Mouse (Mus musculus): ENCODE data around the gene Ctf1. TPM values are rescaled to one million over a fixed set of nuclear protein-coding genes. Genes with fewer than 3 reads are reported as not detected.
A peak's percentile ranks its signal among the peaks of the same experiment; 100 is the strongest.

Ctf1 gene
- total and polyA plus RNA-seq, 2 experiments from 2014 or later = 3.8 to 9.0 TPM

GRCm38 (mm10) chr7:127753741-127754140 lies 41.2 kb downstream of the Ctf1 start:
- no peak for TF ChIP-seq CTCF (IDR thresholded peaks at IDR 0.05; ENCODE audit: low read depth)
- DNase-seq (ENCODE audit: low spot score) (no peak), ATAC-seq (no peak)
- Histone ChIP-seq H3K27me3 (ENCODE audit: insufficient read depth, low read length) (no peaks in the 10 kb centered on the region), H3K9ac (replicated peaks; ENCODE audit: low read length) (no peak overlapping the region), H3K27ac (no peak overlapping the region), H3K4me1 (ENCODE audit: insufficient read depth, low read length) (no peaks in the 10 kb centered on the region), H3K36me3 (ENCODE audit: insufficient read depth, low read length) (peaks cover 62% of the 10 kb centered on the region), H3K4me3 (ENCODE audit: low read length) (no peak overlapping the region), H3K9me3 (ENCODE audit: low read length) (no peaks in the 10 kb centered on the region), H3K4me2 (ENCODE audit: low read depth, low read length) (no peak overlapping the region)
- WGBS = 92% methylated on average over 7 of the region's 7 CpGs

- Histone ChIP-seq H3K4me3 (ENCODE audit: low read length) (no peak overlapping the region), H3K4me1 (ENCODE audit: insufficient read depth, low read length) (no peaks in the 10 kb centered on the region), H3K4me2 (ENCODE audit: low read depth, low read length) (no peak overlapping the region), H3K9me3 (ENCODE audit: low read length) (no peaks in the 10 kb centered on the region), H3K9ac (replicated peaks; ENCODE audit: low read length) (no peak overlapping the region), H3K27ac (no peak overlapping the region), H3K36me3 (ENCODE audit: insufficient read depth, low read length) (peaks cover 20% of the 10 kb centered on the region; the same call in 1 of the 2 replicates), H3K27me3 (ENCODE audit: insufficient read depth, low read length) (no peaks in the 10 kb centered on the region)
- no peak for TF ChIP-seq CTCF (IDR thresholded peaks at IDR 0.05; ENCODE audit: low read depth)
- DNase-seq (ENCODE audit: low spot score) (no peak), ATAC-seq (no peak)
- 81% methylated on average over 6 of the region's 6 CpGs for WGBS
Observed at GRCm38 (mm10) chr7:127759716-127760115, 47.2 kb downstream of the Ctf1 start.

GRCm38 (mm10) chr7:127760478-127760877 lies 47.9 kb downstream of the Ctf1 start:
- 84% methylated on average over 3 of the region's 3 CpGs for WGBS
- Histone ChIP-seq H3K9me3 (ENCODE audit: low read length) (no peaks in the 10 kb centered on the region), H3K27ac (no peak overlapping the region), H3K4me2 (ENCODE audit: low read depth, low read length) (no peak overlapping the region), H3K9ac (replicated peaks; ENCODE audit: low read length) (no peak overlapping the region), H3K4me3 (ENCODE audit: low read length) (no peak overlapping the region), H3K36me3 (ENCODE audit: insufficient read depth, low read length) (peaks cover 19% of the 10 kb centered on the region; the same call in 1 of the 2 replicates), H3K4me1 (ENCODE audit: insufficient read depth, low read length) (no peaks in the 10 kb centered on the region), H3K27me3 (ENCODE audit: insufficient read depth, low read length) (no peaks in the 10 kb centered on the region)
- ATAC-seq = no peak
- no peak for TF ChIP-seq CTCF (IDR thresholded peaks at IDR 0.05; ENCODE audit: low read depth)
- no peak for DNase-seq (ENCODE audit: low spot score)

- Histone ChIP-seq H3K4me2 (ENCODE audit: low read depth, low read length) (no peak overlapping the region), H3K4me3 (ENCODE audit: low read length) (no peak overlapping the region), H3K36me3 (ENCODE audit: insufficient read depth, low read length) (peaks cover 24% of the 10 kb centered on the region; the same call in 1 of the 2 replicates), H3K27ac (no peak overlapping the region), H3K9me3 (ENCODE audit: low read length) (no peaks in the 10 kb centered on the region), H3K4me1 (ENCODE audit: insufficient read depth, low read length) (no peaks in the 10 kb centered on the region), H3K27me3 (ENCODE audit: insufficient read depth, low read length) (no peaks in the 10 kb centered on the region), H3K9ac (replicated peaks; ENCODE audit: low read length) (no peak overlapping the region)
- TF ChIP-seq CTCF (IDR thresholded peaks at IDR 0.05; ENCODE audit: low read depth) = peak; percentile 87
- ATAC-seq = no peak
- 38% methylated on average over 7 of the region's 7 CpGs for WGBS
- DNase-seq (ENCODE audit: low spot score) = peak; percentile 74
Observed at GRCm38 (mm10) chr7:127761026-127761425, 48.5 kb downstream of the Ctf1 start.

GRCm38 (mm10) chr7:127763642-127764041 lies 51.1 kb downstream of the Ctf1 start:
- H3K4me2 ChIP-seq (ENCODE audit: low read depth, low read length) = no peak overlapping the region
- WGBS = 98% methylated on average over 4 of the region's 4 CpGs
- peaks cover 39% of the 10 kb centered on the region; the same call in 1 of the 2 replicates for H3K36me3 ChIP-seq (ENCODE audit: insufficient read depth, low read length)
- no peak overlapping the region for H3K4me3 ChIP-seq (ENCODE audit: low read length)
- H3K4me1 ChIP-seq (ENCODE audit: insufficient read depth, low read length) = no peaks in the 10 kb centered on the region; the same call in 1 of the 2 replicates
- H3K9me3 ChIP-seq (ENCODE audit: low read length) = no peaks in the 10 kb centered on the region
- H3K27ac ChIP-seq = no peak overlapping the region
- no peak for ATAC-seq
- no peak for TF ChIP-seq CTCF (IDR thresholded peaks at IDR 0.05; ENCODE audit: low read depth)
- DNase-seq (ENCODE audit: low spot score) = no peak
- H3K27me3 ChIP-seq (ENCODE audit: insufficient read depth, low read length) = no peaks in the 10 kb centered on the region
- H3K9ac ChIP-seq (replicated peaks; ENCODE audit: low read length) = no peak overlapping the region

GRCm38 (mm10) chr7:127765756-127766155 lies 53.2 kb downstream of the Ctf1 start:
- no peak overlapping the region for H3K9ac ChIP-seq (replicated peaks; ENCODE audit: low read length)
- 98% methylated on average over 2 of the region's 2 CpGs for WGBS
- H3K4me1 ChIP-seq (ENCODE audit: insufficient read depth, low read length) = peaks cover 4% of the 10 kb centered on the region
- no peak overlapping the region for H3K4me3 ChIP-seq (ENCODE audit: low read length)
- TF ChIP-seq CTCF (IDR thresholded peaks at IDR 0.05; ENCODE audit: low read depth) = no peak
- no peaks in the 10 kb centered on the region for H3K9me3 ChIP-seq (ENCODE audit: low read length)
- H3K36me3 ChIP-seq (ENCODE audit: insufficient read depth, low read length) = peaks cover 39% of the 10 kb centered on the region; the same call in 1 of the 2 replicates
- DNase-seq (ENCODE audit: low spot score) (no peak), ATAC-seq (no peak)
- H3K27ac ChIP-seq = no peak overlapping the region
- no peaks in the 10 kb centered on the region for H3K27me3 ChIP-seq (ENCODE audit: insufficient read depth, low read length)
- H3K4me2 ChIP-seq (ENCODE audit: low read depth, low read length) = no peak overlapping the region

- H3K9ac ChIP-seq (replicated peaks; ENCODE audit: low read length) = no peak overlapping the region
- no peak overlapping the region for H3K4me3 ChIP-seq (ENCODE audit: low read length)
- H3K27me3 ChIP-seq (ENCODE audit: insufficient read depth, low read length) = no peaks in the 10 kb centered on the region
- peaks cover 6% of the 10 kb centered on the region for H3K4me1 ChIP-seq (ENCODE audit: insufficient read depth, low read length)
- no peak for TF ChIP-seq CTCF (IDR thresholded peaks at IDR 0.05; ENCODE audit: low read depth)
- no peaks in the 10 kb centered on the region for H3K9me3 ChIP-seq (ENCODE audit: low read length)
- WGBS = 79% methylated on average over 17 of the region's 17 CpGs
- DNase-seq (ENCODE audit: low spot score) (no peak), ATAC-seq (no peak)
- no peak overlapping the region for H3K4me2 ChIP-seq (ENCODE audit: low read depth, low read length)
- H3K27ac ChIP-seq = no peak overlapping the region
- peaks cover 39% of the 10 kb centered on the region; the same call in 1 of the 2 replicates for H3K36me3 ChIP-seq (ENCODE audit: insufficient read depth, low read length)
Observed at GRCm38 (mm10) chr7:127766851-127767609, 54.5 kb downstream of the Ctf1 start.

MicroRNAs within 50 kb of the gene (microRNA counts, 519-probe panel; counts per million panel counts)
- not detected for microRNA mmu-miR-762

Small RNA genes lying within 50 kb of the gene (microRNA-seq; reads per million reads assigned to microRNA genes)
- gene Mir762 = 0 reads per million in 2 experiments

Other genes starting within 250 kb of the Ctf1 start
- gene Fbrs, start 233.5 kb upstream of the Ctf1 start, total RNA-seq (2014; rRNA removed) = 36.6 and 40.7 TPM in 2 replicates
- gene Fbrs, start 233.5 kb upstream of the Ctf1 start, polyA plus RNA-seq (2015; fragmentation: Nextera tagmentation; extraction: Ambion mirVana) = 10.4 and 12.1 TPM in 2 replicates
- gene Srcap, start 200.8 kb upstream of the Ctf1 start, total RNA-seq (2014; rRNA removed) = 49.0 and 174 TPM in 2 replicates
- 29.4 and 29.7 TPM in 2 replicates for gene Srcap, start 200.8 kb upstream of the Ctf1 start, polyA plus RNA-seq (2015; fragmentation: Nextera tagmentation; extraction: Ambion mirVana)
- gene Gm42715, start 193.2 kb upstream of the Ctf1 start, total RNA-seq (2014; rRNA removed) = 18.9 and 27.6 TPM in 2 replicates
- gene Gm42715, start 193.2 kb upstream of the Ctf1 start, polyA plus RNA-seq (2015; fragmentation: Nextera tagmentation; extraction: Ambion mirVana) = 11.1 and 11.2 TPM in 2 replicates
- gene Tmem265, start 151.3 kb upstream of the Ctf1 start, total RNA-seq (2014; rRNA removed) = 5.7 and 20.5 TPM in 2 replicates
- 7.1 and 9.2 TPM in 2 replicates for gene Tmem265, start 151.3 kb upstream of the Ctf1 start, polyA plus RNA-seq (2015; fragmentation: Nextera tagmentation; extraction: Ambion mirVana)
- 63.1 and 71.4 TPM in 2 replicates for gene Phkg2, start 139.4 kb upstream of the Ctf1 start, total RNA-seq (2014; rRNA removed)
- 58.2 and 65.0 TPM in 2 replicates for gene Phkg2, start 139.4 kb upstream of the Ctf1 start, polyA plus RNA-seq (2015; fragmentation: Nextera tagmentation; extraction: Ambion mirVana)
- 9.0 and 10.9 TPM in 2 replicates for gene Ccdc189, start 124.1 kb upstream of the Ctf1 start, total RNA-seq (2014; rRNA removed)
- gene Ccdc189, start 124.1 kb upstream of the Ctf1 start, polyA plus RNA-seq (2015; fragmentation: Nextera tagmentation; extraction: Ambion mirVana) = 9.2 and 11.2 TPM in 2 replicates
- 33.6 and 34.6 TPM in 2 replicates for gene Rnf40, start 124.0 kb upstream of the Ctf1 start, total RNA-seq (2014; rRNA removed)
- 35.6 and 36.2 TPM in 2 replicates for gene Rnf40, start 124.0 kb upstream of the Ctf1 start, polyA plus RNA-seq (2015; fragmentation: Nextera tagmentation; extraction: Ambion mirVana)
- 36.2 and 40.0 TPM in 2 replicates for gene Zfp629, start 96.9 kb upstream of the Ctf1 start, total RNA-seq (2014; rRNA removed)
- gene Zfp629, start 96.9 kb upstream of the Ctf1 start, polyA plus RNA-seq (2015; fragmentation: Nextera tagmentation; extraction: Ambion mirVana) = 12.1 and 12.3 TPM in 2 replicates
- gene Bcl7c, start 3.8 kb upstream of the Ctf1 start, total RNA-seq (2014; rRNA removed) = 86.8 and 105 TPM in 2 replicates
- gene Bcl7c, start 3.8 kb upstream of the Ctf1 start, polyA plus RNA-seq (2015; fragmentation: Nextera tagmentation; extraction: Ambion mirVana) = 48.8 and 50.9 TPM in 2 replicates
- not detected in 2 replicates for gene Ctf2, start 19.4 kb downstream of the Ctf1 start, total RNA-seq (2014; rRNA removed)
- 0.13 TPM in 1 of 2 replicates, not detected in the other for gene Ctf2, start 19.4 kb downstream of the Ctf1 start, polyA plus RNA-seq (2015; fragmentation: Nextera tagmentation; extraction: Ambion mirVana)
- gene Fbxl19, start 31.8 kb downstream of the Ctf1 start, total RNA-seq (2014; rRNA removed) = 191 and 192 TPM in 2 replicates
- 6.8 and 7.0 TPM in 2 replicates for gene Fbxl19, start 31.8 kb downstream of the Ctf1 start, polyA plus RNA-seq (2015; fragmentation: Nextera tagmentation; extraction: Ambion mirVana)
- 20.0 and 35.8 TPM in 2 replicates for gene Orai3, start 57.1 kb downstream of the Ctf1 start, total RNA-seq (2014; rRNA removed)
- 10.8 and 11.3 TPM in 2 replicates for gene Orai3, start 57.1 kb downstream of the Ctf1 start, polyA plus RNA-seq (2015; fragmentation: Nextera tagmentation; extraction: Ambion mirVana)
- gene Setd1a, start 63.9 kb downstream of the Ctf1 start, total RNA-seq (2014; rRNA removed) = 17.8 and 18.2 TPM in 2 replicates
- 10.5 and 16.0 TPM in 2 replicates for gene Setd1a, start 63.9 kb downstream of the Ctf1 start, polyA plus RNA-seq (2015; fragmentation: Nextera tagmentation; extraction: Ambion mirVana)
- gene Gm49388, start 72.9 kb downstream of the Ctf1 start, total RNA-seq (2014; rRNA removed) = 0.05 and 2.9 TPM in 2 replicates
- gene Gm49388, start 72.9 kb downstream of the Ctf1 start, polyA plus RNA-seq (2015; fragmentation: Nextera tagmentation; extraction: Ambion mirVana) = not detected in 2 replicates
- gene Hsd3b7, start 87.9 kb downstream of the Ctf1 start, total RNA-seq (2014; rRNA removed) = 11.0 and 12.1 TPM in 2 replicates
- gene Hsd3b7, start 87.9 kb downstream of the Ctf1 start, polyA plus RNA-seq (2015; fragmentation: Nextera tagmentation; extraction: Ambion mirVana) = 10.3 and 11.3 TPM in 2 replicates
- 4.0 and 9.6 TPM in 2 replicates for gene Stx4a, start 111.6 kb downstream of the Ctf1 start, total RNA-seq (2014; rRNA removed)
- gene Stx4a, start 111.6 kb downstream of the Ctf1 start, polyA plus RNA-seq (2015; fragmentation: Nextera tagmentation; extraction: Ambion mirVana) = 28.4 and 31.8 TPM in 2 replicates
- gene Stx1b, start 111.8 kb downstream of the Ctf1 start, total RNA-seq (2014; rRNA removed) = 69.7 and 72.7 TPM in 2 replicates
- 66.6 and 76.3 TPM in 2 replicates for gene Stx1b, start 111.8 kb downstream of the Ctf1 start, polyA plus RNA-seq (2015; fragmentation: Nextera tagmentation; extraction: Ambion mirVana)
- gene Zfp646, start 163.5 kb downstream of the Ctf1 start, total RNA-seq (2014; rRNA removed) = 34.6 and 35.0 TPM in 2 replicates
- gene Zfp646, start 163.5 kb downstream of the Ctf1 start, polyA plus RNA-seq (2015; fragmentation: Nextera tagmentation; extraction: Ambion mirVana) = 3.4 and 4.4 TPM in 2 replicates
- gene Zfp668, start 164.1 kb downstream of the Ctf1 start, total RNA-seq (2014; rRNA removed) = 25.8 and 26.2 TPM in 2 replicates
- gene Zfp668, start 164.1 kb downstream of the Ctf1 start, polyA plus RNA-seq (2015; fragmentation: Nextera tagmentation; extraction: Ambion mirVana) = 21.8 and 22.4 TPM in 2 replicates
- gene Prss53, start 178.2 kb downstream of the Ctf1 start, total RNA-seq (2014; rRNA removed) = 0.72 and 1.8 TPM in 2 replicates
- gene Prss53, start 178.2 kb downstream of the Ctf1 start, polyA plus RNA-seq (2015; fragmentation: Nextera tagmentation; extraction: Ambion mirVana) = 1.0 and 1.3 TPM in 2 replicates
- gene Gm21974, start 182.7 kb downstream of the Ctf1 start, total RNA-seq (2014; rRNA removed) = not detected in 2 replicates
- gene Gm21974, start 182.7 kb downstream of the Ctf1 start, polyA plus RNA-seq (2015; fragmentation: Nextera tagmentation; extraction: Ambion mirVana) = not detected in 2 replicates
- 37.2 and 43.0 TPM in 2 replicates for gene Vkorc1, start 182.9 kb downstream of the Ctf1 start, total RNA-seq (2014; rRNA removed)
- 72.6 and 79.8 TPM in 2 replicates for gene Vkorc1, start 182.9 kb downstream of the Ctf1 start, polyA plus RNA-seq (2015; fragmentation: Nextera tagmentation; extraction: Ambion mirVana)
- gene Bckdk, start 191.3 kb downstream of the Ctf1 start, total RNA-seq (2014; rRNA removed) = 44.3 and 55.0 TPM in 2 replicates
- 61.5 and 63.5 TPM in 2 replicates for gene Bckdk, start 191.3 kb downstream of the Ctf1 start, polyA plus RNA-seq (2015; fragmentation: Nextera tagmentation; extraction: Ambion mirVana)
- 24.9 and 33.5 TPM in 2 replicates for gene Kat8, start 199.8 kb downstream of the Ctf1 start, total RNA-seq (2014; rRNA removed)
- gene Kat8, start 199.8 kb downstream of the Ctf1 start, polyA plus RNA-seq (2015; fragmentation: Nextera tagmentation; extraction: Ambion mirVana) = 30.1 and 33.9 TPM in 2 replicates
- gene Prss8, start 217.4 kb downstream of the Ctf1 start, total RNA-seq (2014; rRNA removed) = 0.26 and 0.32 TPM in 2 replicates
- gene Prss8, start 217.4 kb downstream of the Ctf1 start, polyA plus RNA-seq (2015; fragmentation: Nextera tagmentation; extraction: Ambion mirVana) = 0.35 and 0.44 TPM in 2 replicates
- 17.0 and 19.9 TPM in 2 replicates for gene Prss36, start 234.0 kb downstream of the Ctf1 start, total RNA-seq (2014; rRNA removed)
- gene Prss36, start 234.0 kb downstream of the Ctf1 start, polyA plus RNA-seq (2015; fragmentation: Nextera tagmentation; extraction: Ambion mirVana) = 16.5 and 17.3 TPM in 2 replicates